Mouse (Mus musculus): ENCODE data around the gene Ptprs. TPM values are rescaled to one million over a fixed set of nuclear protein-coding genes. Genes with fewer than 3 reads are reported as not detected.
A peak's percentile ranks its signal among the peaks of the same experiment; 100 is the strongest.
"Not testable (repeated sequence)": the region's sequence is repeated elsewhere in the genome, so short reads cannot be mapped to it uniquely, and the experiment has no call there.

Ptprs gene
- 10 to 100 TPM; 54.3 to 66.4 (median 60.0) TPM for total RNA-seq (2022)

- peak; percentile 93 for DNase-seq (ENCODE audit: low spot score)
Observed at GRCm38 (mm10) chr17:56476402-56476752, at the start of gene Ptprs. TSS of gene Ptprs (minus strand) at chr17:56476483.

DNA sequence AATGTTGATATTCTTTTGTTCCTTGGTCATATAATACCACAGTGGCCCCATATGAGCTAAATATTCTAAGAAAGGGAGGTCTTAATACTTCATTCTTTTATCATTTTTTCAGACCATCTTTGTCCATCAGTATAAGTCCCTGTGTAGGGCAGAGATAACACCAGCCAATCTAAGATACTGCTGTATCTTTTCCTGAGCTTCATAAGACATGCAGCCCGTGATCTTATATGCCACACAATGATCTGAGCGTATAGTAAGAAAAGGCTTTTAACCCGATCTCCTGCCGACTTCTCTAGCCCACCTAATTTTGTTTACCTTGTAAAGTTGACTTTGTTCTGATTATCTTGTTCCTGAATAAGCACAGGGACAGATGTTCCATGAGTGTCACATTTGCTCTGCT is 48.7 kb upstream of the Ptprs start:
- DNase-seq (ENCODE audit: low spot score), result no peak

DNA sequence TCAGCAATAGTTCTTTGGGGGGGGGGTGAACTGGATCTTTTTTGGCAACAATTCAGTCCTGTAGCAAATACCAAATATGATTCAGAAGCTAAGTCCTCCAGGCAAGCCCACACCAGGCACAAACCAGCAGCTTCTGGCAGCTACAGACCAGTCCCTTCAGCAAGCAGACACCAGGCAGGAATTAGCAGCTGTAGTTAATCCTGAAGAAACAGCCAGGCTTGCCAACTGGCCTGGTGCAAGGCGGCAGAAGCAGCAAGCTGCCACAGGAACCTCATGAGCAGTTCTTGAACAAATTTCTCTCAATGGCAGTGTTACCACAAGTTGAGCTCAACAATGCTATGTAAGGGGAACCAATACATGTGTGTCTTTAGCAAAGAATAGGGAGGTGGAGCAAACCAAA is 46.5 kb upstream of the Ptprs start:
- DNase-seq (ENCODE audit: low spot score), result no peak

GRCm38 (mm10) chr17:56515690-56516410 is 39.6 kb upstream of the Ptprs start:
- DNase-seq (ENCODE audit: low spot score), result no peak

GRCm38 (mm10) chr17:56514916-56515315 is 38.6 kb upstream of the Ptprs start:
- DNase-seq (ENCODE audit: low spot score), result no peak

DNA sequence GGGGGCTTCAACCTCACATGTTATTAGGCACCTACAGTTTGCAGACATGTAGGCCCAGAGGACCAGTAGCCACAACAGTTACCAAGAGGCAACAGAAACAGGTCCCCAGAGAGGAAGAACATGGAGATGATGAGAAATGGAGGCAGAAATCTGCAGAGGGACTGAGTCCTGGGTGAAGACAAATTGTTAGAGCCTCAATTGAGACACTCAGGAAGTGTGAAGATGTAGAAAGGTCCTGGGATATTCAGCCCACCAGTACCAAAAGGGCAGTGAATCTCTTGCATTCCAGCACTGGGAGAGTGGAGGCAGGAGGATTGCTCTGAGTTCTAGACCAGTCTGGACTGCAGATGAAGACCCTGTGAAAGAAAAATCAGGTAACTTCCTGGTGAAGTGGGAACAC is 38.0 kb upstream of the Ptprs start:
- no peak for DNase-seq (ENCODE audit: low spot score)

DNA sequence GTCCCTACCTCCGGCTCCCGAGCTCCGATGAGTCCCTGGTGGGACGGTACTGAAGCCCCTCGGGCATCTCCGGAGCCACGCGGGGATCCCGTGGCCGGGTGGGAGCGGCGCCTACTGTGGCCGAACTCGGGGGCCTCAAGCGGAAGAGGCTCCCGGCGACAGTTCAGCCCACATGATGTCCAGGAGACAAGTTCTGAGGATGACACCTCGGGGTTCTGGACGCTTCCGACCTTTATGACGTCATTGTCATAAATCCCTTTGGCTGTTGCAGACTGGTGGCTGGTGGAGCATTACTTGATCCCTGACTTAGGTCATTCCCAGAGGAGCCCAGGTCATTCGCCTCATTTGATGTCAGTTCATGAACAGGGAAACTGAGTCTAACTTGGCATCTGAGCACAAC is 36.0 kb upstream of the Ptprs start, which contains the start of gene Znrf4:
TSS of gene Znrf4 (minus strand) at position 122 of the 400 bp plus-strand sequence.
- DNase-seq (ENCODE audit: low spot score), result no peak

DNA sequence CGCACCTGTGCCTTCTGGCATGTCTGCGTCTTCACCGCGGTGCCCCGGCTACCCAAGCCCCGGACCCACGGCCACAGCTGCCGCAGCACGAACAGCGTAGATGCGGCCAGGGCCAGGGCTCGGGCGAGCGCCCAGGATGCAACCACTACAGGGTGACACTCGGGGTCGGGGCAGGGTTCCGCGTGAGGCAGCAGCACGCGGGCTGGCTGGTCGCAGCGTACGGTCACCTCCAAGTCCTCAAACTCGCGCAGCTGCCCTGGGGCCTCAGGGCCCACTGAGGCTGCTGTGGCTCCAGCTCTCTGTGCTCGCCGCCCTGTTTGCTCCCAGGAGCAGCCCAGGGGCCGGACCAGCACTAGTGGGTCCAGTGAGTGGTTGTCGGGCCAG is 35.4 kb upstream of the Ptprs start:
- no peak for DNase-seq (ENCODE audit: low spot score)

DNA sequence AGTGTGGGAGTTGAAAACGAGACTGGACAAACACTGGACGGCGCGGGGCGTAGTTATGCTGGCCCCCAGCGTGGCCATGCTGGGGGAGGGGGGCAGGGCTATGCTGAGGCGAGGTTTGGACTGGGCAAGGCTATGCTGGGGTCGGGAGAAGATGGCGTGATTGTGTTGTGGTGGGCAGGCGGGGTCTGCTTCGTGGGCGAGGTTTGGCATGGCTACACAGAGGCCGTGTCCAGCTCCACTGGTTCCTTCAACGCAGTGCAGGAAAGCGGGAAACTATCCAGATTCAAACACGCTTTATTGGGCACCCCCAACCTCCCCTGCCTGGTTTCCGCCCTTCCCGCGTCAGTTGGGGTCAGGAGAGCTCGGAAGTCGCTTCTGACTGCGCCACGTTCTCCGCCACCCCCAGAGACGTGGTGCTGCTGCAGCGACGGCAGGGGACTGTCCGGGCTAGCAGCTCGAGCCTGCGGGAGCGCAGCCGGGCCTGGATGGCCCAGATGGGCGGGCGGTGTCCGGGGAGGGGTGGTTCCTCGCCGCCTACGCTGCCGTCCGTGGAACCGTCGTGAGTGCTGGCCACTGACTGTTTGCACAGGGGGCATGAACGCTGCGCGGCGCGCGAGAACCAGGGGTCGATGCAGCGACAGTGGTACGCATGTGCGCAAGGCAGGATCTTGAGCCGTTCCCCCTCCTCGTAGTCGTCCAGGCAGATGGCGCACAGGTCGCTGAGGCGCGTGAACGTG is 34.9 kb upstream of the Ptprs start:
- no peak for DNase-seq (ENCODE audit: low spot score)

- no peak for DNase-seq (ENCODE audit: low spot score)
Observed at GRCm38 (mm10) chr17:56510473-56510969, 34.2 kb upstream of the Ptprs start.

DNA sequence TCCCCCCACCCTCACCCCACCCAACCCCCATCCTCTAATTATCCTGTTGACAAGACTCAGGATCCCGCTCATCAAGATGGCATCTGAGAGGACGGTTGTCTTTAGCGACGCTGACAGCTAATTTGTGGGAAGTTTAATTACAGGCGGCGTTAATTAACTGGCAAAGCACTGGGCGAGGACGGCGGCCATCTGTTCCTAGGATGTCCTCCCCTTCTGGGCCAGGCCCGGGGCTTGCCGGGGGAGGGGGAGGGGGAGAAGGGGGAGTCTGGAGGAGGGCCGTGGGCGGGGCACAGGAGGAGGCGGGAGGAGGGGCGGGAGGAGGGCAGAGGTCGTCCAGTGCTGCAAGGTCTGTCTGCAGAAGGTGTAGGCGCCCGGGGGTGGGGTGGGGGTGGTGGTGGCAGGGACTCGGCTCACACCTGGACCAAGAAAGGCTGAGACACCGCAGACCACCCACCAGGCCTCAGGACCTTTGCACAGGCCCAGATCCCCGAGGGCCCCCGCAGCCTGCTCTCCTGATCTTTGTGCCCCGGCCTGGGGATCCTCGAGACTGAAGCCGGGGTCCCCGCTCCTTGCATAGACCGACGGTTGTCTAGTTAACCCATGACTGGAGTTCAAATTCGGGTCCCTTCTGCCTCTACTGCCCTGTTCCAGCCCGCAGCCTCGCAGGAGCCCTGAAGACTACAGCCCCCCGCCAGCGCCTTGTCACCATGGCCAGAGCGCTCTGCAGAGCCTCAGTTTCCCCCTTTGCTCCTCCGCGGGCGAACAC is 33.6 kb upstream of the Ptprs start:
- DNase-seq (ENCODE audit: low spot score), result no peak

DNA sequence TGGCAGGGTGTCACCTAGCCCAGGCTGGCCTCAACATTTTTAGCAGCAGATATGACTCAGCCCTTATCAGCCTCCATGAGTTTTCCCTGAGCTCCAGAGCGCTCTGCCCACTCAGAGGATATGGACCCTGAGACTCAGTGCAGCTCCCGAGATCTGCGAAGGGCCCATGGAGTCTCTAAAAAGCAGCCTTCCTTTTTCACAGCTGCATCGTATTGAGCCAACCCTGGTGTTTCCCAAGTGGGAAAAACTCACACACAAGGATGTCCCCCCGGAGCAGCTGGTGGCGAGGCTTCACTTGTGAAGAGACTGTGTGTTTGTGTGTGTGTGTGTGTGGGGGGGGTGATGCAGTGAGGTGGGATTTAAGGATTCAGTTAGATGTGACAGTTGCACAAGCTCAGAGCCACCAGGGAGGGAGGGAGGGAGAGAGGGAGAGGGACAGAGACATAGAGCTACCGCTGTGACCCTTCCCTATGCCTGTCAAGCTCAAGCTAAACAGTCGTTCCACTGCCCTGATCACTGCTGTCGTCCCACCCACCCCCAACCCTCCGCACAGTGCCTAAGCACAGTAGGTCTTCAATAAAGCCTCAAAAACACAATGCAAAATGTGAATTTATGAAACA is 32.8 kb upstream of the Ptprs start:
- DNase-seq (ENCODE audit: low spot score), result no peak

GRCm38 (mm10) chr17:56507161-56508068 is 31.1 kb upstream of the Ptprs start:
- peak; percentile 93 for DNase-seq (ENCODE audit: low spot score)

DNA sequence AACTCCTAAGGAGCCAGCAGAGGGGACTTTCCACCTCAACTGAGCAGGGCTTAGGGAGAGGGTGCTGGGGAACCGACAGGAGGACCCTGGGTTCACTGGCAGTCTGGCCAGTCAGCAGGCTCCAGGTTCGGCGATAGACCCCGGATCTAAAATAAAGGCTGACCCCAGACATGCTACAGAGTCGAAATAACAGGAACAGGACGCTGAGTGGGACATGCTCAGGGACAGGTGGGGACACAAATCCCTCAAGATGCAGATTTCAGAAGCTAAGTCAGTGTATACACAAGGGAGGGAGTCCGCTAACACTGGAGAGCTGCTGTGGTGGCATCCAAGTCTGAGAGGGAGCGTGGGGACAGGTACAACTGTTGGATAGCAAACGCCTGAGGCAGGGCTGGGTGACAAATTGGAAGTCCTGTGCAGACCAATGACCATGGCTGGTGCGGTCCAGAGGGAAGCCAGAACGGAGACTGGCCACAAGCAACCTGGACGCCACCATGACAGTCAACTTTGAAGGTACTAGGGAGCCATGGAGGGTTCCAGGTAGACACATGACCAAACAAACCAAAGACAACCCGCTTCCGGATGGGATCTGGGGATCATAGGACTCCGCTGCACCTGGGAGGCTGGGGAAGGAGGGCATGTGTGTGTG is 30.3 kb upstream of the Ptprs start:
- no peak for DNase-seq (ENCODE audit: low spot score)

DNA sequence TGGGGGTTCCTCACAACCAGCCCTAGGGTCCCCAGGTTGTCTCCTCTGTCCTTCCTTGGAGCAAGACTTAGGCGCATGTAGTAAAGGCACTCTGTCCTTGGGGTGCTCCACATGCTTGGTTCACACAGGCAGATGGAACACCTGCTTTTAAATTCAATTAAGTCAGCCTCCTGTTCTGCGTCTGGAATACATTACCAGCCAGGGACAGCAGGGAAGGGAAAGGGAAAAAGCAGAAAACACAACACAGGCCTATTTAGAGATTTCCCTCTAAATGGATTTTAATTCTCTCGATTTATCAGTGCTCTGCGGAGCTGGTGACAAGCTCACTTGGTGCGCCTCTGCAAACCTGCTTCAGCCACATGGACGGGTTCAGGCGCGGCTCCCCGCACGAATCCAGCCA is 29.1 kb upstream of the Ptprs start:
- DNase-seq (ENCODE audit: low spot score), result no peak

DNA sequence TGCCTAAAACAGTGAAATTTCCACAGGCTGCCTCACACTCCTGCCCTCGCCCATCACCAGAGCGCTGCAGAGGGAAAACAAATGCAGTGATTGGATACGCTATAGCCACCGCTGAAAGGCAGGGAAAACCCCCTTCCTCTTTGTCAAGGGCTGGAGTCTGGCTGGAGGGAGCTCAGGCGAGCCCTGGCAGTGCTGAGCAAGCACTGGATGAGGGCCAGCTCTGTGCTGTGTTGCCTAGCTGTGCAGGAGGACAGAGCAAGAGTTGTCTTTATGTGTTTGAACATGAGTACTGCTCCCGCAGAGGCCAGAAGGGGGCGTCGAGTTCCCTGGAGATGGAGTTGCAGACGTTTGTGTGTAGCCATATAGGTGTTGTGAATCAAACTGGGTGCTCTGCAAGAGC is 26.2 kb upstream of the Ptprs start:
- no peak for DNase-seq (ENCODE audit: low spot score)

DNA sequence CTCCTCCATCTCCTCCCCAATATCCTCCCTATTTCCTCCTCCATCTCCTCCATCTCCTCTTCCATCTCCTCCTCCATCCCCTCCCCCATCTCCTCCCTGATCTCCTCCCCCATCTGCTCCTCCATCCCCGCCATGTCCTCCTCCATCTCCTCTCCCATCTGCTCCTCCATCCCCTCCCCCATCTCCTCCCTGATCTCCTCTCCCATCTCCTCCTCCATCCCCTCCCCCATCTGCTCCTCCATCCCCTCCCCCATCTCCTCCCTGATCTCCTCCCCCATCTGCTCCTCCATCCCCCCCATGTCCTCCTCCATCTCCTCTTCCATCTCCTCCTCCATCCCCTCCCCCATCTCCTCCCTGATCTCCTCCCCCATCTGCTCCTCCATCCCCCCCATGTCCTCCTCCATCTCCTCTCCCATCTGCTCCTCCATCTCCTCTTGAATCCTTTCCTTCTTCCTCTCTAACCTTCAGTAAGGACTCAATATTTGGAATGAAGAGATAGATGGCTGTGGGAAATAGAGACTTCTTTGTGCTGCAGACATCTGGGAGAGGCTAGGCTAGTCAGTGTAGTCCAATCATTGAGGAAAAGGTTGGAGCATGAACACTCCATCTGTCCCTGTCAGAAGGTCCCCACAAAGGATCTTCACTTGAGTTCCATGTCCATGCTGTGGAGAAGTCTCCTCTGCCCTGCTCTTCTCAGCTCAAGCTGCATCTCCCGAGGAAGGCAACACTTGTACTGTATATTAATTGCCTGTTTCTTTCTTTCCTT is 25.5 kb upstream of the Ptprs start:
- not testable (repeated sequence) for DNase-seq (ENCODE audit: low spot score)

GRCm38 (mm10) chr17:56499229-56499628 is 22.9 kb upstream of the Ptprs start:
- no peak for DNase-seq (ENCODE audit: low spot score)

- no peak for DNase-seq (ENCODE audit: low spot score)
Observed at GRCm38 (mm10) chr17:56494480-56494879, 18.2 kb upstream of the Ptprs start.

- DNase-seq (ENCODE audit: low spot score), result no peak
Observed at GRCm38 (mm10) chr17:56493841-56494240, 17.6 kb upstream of the Ptprs start.
